Mouse (Mus musculus) heart, adult 2 months (tissue): Measurements from ENCODE around the gene Vip.

Experiments
- CTCF ChIP-seq: fragments of 200-600 bp; IDR thresholded peaks from 2 replicates; pipeline ENCODE4 v1.8.1; 2022; ENCODE audit warnings: antibody characterized with exemption, mild to moderate bottlenecking, moderate library complexity
- POLR2A ChIP-seq: fragments of 200-500 bp; IDR thresholded peaks from 2 replicates; pipeline ENCODE4 v1.6.1; 2011; ENCODE audit warnings: mild to moderate bottlenecking, low read depth, low read length, control low read depth; ENCODE audit not compliant: insufficient read depth

GRCm38 (mm10) chr10:5633672-5634200, 5.3 kb upstream of the Vip start:
- TF ChIP-seq CTCF, result no peak
- TF ChIP-seq POLR2A, result no peak
